Mouse (Mus musculus) lung, postnatal 0 days (tissue): ENCODE data around the gene Kcnn4. TPM values are rescaled to one million over a fixed set of nuclear protein-coding genes. Genes with fewer than 3 reads are reported as not detected.

Experiments
- ATAC-seq: fragments of 200-750 bp; cut with Nextera tagmentation; 2 replicates; pipeline ENCODE4 v1.8.0; 2017; ENCODE audit warnings: moderate library complexity
- DNase-seq: peaks from one replicate; pipeline ENCODE4 v3.0.0-alpha.2; 2016; ENCODE audit warnings: low spot score
- H3K27ac ChIP-seq: fragments of 300-500 bp; sonication (generic); 2 replicates; pipeline ENCODE4 v1.5.1; 2014; ENCODE audit warnings: antibody characterized with exemption, mild to moderate bottlenecking, low read length, mixed read lengths
- H3K27me3 ChIP-seq: fragments of 300-500 bp; sonication (generic); replicated peaks from 2 replicates; pipeline ENCODE4 v1.6.1; 2014; ENCODE audit warnings: low read length, mixed read lengths; ENCODE audit not compliant: insufficient read depth
- H3K36me3 ChIP-seq: fragments of 300-500 bp; sonication (generic); 2 replicates; pipeline ENCODE4 v1.6.1; 2014; ENCODE audit warnings: low read length, mixed read lengths; ENCODE audit not compliant: insufficient read depth
- H3K4me1 ChIP-seq: fragments of 300-500 bp; sonication (generic); 2 replicates; pipeline ENCODE4 v1.6.1; 2014; ENCODE audit warnings: antibody characterized with exemption, low read depth, low read length, mixed read lengths; ENCODE audit not compliant: insufficient read depth
- H3K4me2 ChIP-seq: fragments of 300-500 bp; sonication (generic); replicated peaks from 2 replicates; pipeline ENCODE4 v1.6.1; 2014; ENCODE audit warnings: low read depth, mild to moderate bottlenecking, low read length, moderate library complexity, mixed read lengths
- H3K4me3 ChIP-seq: fragments of 300-500 bp; sonication (generic); 2 replicates; pipeline ENCODE4 v1.5.1; 2014; ENCODE audit warnings: low read depth, low read length
- H3K9ac ChIP-seq: fragments of 300-500 bp; sonication (generic); replicated peaks from 2 replicates; pipeline ENCODE4 v1.6.1; 2014; ENCODE audit warnings: low read depth, mild to moderate bottlenecking
- H3K9me3 ChIP-seq: fragments of 300-500 bp; sonication (generic); 2 replicates; pipeline ENCODE4 v1.6.1; 2016; ENCODE audit warnings: low read length, mixed read lengths
- CTCF ChIP-seq: IDR thresholded peaks from 2 replicates; pipeline ENCODE4 v1.5.1; 2016; ENCODE audit warnings: antibody characterized with exemption, mild to moderate bottlenecking
- EP300 ChIP-seq: IDR thresholded peaks from 2 replicates; pipeline ENCODE4 v1.6.1; 2016; ENCODE audit warnings: antibody characterized with exemption, mild to moderate bottlenecking, control low read depth
- WGBS: fragments of 180-500 bp; shearing (Covaris S2); extraction: QIAGEN DNeasy Blood & Tissue Kit; methylation state at CpG from one replicate; pipeline ENCODE4 v1.1.7; 2014; 5-methylcytosine and 5-hydroxymethylcytosine counted together
- polyA plus RNA-seq: library from polyadenylated mRNA; unstranded; fragments of >200 nt; fragmentation: Nextera tagmentation; extraction: Ambion mirVana; gene quantifications from 2 replicates; pipeline ENCODE4 v1.2.1, GENCODE M21; 2015

Gene Kcnn4
- polyA plus RNA-seq, 1 experiment from 2014 or later, result 2.6 TPM

DNA sequence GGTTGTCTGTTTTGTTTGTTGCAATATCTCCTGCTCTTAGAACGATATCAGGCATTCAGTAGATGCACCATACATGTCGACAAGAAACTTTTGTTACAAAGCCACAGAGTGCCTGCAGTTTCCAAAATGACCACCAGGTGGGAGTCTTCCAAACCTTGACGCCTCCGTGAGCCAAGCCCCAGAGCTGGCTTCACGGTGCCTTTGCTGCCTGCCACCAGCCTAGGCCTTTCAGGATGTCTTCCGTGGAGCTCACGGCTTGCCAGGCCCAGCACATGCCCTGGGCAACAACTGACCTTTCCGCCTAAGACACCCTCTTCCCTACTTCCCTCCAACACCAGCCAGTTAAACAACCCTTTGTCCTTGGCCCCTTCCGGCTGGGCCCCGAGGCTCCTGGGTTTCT, 5.2 kb upstream of the Kcnn4 start:
- TF ChIP-seq EP300 (no peak), CTCF (peak; percentile 92)
- no peak overlapping the region for H3K27ac ChIP-seq
- no peak overlapping the region for H3K4me2 ChIP-seq
- H3K9me3 ChIP-seq, result no peaks in the 10 kb centered on the region
- ATAC-seq, result peak; percentile 59
- H3K9ac ChIP-seq, result no peak overlapping the region
- H3K27me3 ChIP-seq, result no peaks in the 10 kb centered on the region; the same call in 1 of the 2 replicates
- H3K36me3 ChIP-seq, result no peaks in the 10 kb centered on the region
- no peak overlapping the region for H3K4me3 ChIP-seq
- 18% methylated on average over 10 of the region's 10 CpGs for WGBS
- peak; percentile 79 for DNase-seq
- H3K4me1 ChIP-seq, result peaks cover 2% of the 10 kb centered on the region; the same call in 1 of the 2 replicates

DNA sequence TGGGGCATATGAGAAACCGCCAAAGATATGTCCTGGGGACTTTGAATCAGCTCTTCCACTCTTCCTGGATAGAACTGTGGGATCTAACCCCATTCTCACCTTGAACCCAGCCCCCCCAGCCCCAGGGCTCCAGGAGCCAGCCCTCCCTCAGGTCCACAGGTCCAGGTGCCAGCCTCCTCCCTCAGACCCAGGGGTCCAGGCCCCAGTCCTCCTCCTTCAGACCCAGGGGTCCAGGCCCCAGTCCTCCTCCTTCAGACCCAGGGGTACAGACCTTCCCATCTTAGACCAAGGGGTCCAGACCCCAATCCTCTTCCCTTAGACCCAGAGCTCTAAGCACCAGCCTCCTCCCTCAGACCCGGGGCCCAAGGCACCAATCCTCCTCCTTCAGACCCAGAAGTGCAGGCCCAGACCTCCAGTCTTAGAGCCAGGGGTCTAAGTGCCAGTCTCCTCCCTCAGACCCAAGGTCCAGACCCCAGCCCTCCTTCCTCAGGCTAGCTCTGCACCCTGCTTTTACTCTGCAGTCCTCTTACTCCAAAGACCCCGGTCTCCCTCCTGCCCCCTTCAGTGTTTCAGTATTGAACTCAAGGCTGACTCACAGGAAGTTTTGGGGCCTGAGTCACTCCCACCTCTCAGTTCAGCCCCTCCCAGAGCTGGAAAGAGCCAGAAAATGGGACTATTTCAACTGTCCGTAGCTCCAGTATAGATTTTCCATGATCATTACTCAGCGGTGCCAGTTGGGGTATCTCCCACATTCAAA, 4.6 kb upstream of the Kcnn4 start:
- Histone ChIP-seq H3K4me3 (no peak overlapping the region), H3K27me3 (no peaks in the 10 kb centered on the region; the same call in 1 of the 2 replicates), H3K4me1 (peaks cover 2% of the 10 kb centered on the region; the same call in 1 of the 2 replicates), H3K4me2 (no peak overlapping the region), H3K36me3 (no peaks in the 10 kb centered on the region), H3K9ac (no peak overlapping the region), H3K27ac (no peak overlapping the region), H3K9me3 (no peaks in the 10 kb centered on the region)
- ATAC-seq (no peak), DNase-seq (no peak)
- TF ChIP-seq CTCF, result no peak
- no peak for TF ChIP-seq EP300
- 68% methylated on average over 5 of the region's 5 CpGs for WGBS

DNA sequence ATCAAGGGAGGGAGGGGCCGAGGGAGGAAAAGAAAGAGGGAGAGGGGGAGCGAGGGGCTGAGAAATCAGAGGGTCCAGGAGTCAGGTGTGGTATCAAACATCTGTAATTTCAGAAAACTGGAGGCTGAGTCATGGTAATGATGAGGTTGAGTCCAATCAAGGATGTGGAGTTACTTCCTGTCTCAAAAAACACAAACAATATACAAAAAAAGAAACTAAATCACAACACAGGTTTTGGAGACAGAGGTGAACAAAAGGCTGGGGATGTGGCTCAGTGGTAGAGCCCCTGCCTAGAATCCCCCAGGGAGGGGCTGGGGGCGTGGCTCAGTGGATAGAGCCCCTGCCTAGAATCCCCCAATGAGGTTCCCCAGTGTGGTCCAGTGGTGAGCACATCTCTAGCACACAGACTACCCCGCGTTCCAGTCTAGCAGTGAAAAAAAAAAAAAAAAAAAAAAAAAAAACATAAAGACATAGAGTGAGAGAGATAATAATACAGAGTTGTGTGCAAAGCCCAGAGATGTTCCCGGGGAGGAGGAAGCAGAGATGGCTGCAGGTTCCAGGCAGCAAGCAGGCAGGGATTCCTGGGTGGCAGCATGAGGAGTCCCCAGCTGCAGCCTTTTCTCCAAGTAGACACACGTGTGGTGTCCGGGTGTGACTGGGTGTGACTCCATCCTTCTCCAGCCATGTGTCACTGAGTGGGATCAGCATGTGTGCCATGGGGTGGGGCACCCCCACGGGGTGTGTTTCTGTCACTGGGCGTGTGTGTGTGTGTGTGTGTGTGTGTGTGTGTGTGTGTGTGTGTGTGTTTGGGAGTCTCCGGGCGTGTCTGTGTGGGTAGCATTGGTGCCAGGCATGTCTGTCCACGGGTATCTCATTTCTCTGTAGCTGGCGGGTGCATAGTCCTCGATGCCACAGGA, 3.1 kb upstream of the Kcnn4 start:
- peaks cover 2% of the 10 kb centered on the region; the same call in 1 of the 2 replicates for H3K4me1 ChIP-seq
- H3K4me3 ChIP-seq, result no peak overlapping the region
- H3K4me2 ChIP-seq, result no peak overlapping the region
- no peak overlapping the region for H3K27ac ChIP-seq
- WGBS, result 66% methylated on average over 14 of the region's 15 CpGs
- H3K36me3 ChIP-seq, result no peaks in the 10 kb centered on the region
- TF ChIP-seq CTCF (no peak), EP300 (no peak)
- DNase-seq (no peak), ATAC-seq (no peak)
- H3K9me3 ChIP-seq, result no peaks in the 10 kb centered on the region
- no peak overlapping the region for H3K9ac ChIP-seq
- no peaks in the 10 kb centered on the region; the same call in 1 of the 2 replicates for H3K27me3 ChIP-seq

DNA sequence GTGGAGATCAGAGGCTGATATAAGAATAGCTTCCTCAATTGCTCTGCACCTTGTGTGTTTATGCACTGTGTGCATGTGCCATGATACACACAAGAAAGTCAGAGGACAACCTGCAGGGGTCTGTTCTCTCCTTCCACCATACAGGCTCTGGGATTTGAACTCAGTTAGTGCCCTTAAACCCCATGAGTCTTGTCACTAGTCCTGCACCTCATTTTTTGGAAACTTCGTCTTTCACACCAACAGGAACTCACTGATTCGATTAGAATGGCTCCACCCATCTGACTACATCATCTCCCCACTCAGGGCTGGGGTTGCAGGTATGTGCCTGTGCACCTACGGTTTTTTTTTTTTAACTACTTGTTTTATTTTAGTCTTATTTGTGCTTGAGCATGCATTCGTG, 1.8 kb upstream of the Kcnn4 start:
- ATAC-seq, result no peak
- Histone ChIP-seq H3K27ac (no peak overlapping the region), H3K9ac (no peak overlapping the region), H3K36me3 (no peaks in the 10 kb centered on the region), H3K4me2 (no peak overlapping the region), H3K9me3 (no peaks in the 10 kb centered on the region), H3K4me1 (peaks cover 2% of the 10 kb centered on the region; the same call in 1 of the 2 replicates), H3K27me3 (no peaks in the 10 kb centered on the region; the same call in 1 of the 2 replicates), H3K4me3 (no peak overlapping the region)
- DNase-seq, result no peak
- WGBS, result 53% methylated on average over 4 of the region's 4 CpGs
- no peak for TF ChIP-seq EP300
- TF ChIP-seq CTCF, result no peak

DNA sequence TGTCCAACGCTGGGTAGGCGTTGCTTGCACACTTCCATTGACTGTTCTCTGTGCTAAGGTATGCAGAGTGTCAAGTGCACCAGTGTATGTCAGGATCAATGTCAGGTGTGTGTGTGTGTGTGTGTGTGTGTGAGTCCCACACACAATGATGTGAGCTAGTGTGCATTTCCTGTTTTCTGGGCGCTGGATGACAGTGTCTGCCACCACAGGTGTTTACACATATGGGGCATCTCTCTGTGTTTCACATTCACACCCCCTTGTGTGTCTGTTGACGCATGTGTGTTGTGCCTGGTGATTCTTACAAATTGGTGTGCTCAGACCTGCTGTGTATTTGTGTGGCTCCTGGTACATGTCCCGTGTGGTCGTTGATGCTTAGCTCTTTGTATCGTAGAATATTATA, 1.1 kb upstream of the Kcnn4 start:
- Histone ChIP-seq H3K36me3 (no peaks in the 10 kb centered on the region), H3K9ac (no peak overlapping the region), H3K4me1 (peaks cover 2% of the 10 kb centered on the region; the same call in 1 of the 2 replicates), H3K4me2 (no peak overlapping the region), H3K4me3 (no peak overlapping the region), H3K27me3 (no peaks in the 10 kb centered on the region; the same call in 1 of the 2 replicates), H3K9me3 (no peaks in the 10 kb centered on the region), H3K27ac (no peak overlapping the region)
- no peak for DNase-seq
- ATAC-seq, result no peak
- TF ChIP-seq CTCF (no peak), EP300 (no peak)
- 88% methylated on average over 7 of the region's 7 CpGs for WGBS
